ENCODE assay signal across 13 mouse cellular contexts in the genomic region with DNA sequence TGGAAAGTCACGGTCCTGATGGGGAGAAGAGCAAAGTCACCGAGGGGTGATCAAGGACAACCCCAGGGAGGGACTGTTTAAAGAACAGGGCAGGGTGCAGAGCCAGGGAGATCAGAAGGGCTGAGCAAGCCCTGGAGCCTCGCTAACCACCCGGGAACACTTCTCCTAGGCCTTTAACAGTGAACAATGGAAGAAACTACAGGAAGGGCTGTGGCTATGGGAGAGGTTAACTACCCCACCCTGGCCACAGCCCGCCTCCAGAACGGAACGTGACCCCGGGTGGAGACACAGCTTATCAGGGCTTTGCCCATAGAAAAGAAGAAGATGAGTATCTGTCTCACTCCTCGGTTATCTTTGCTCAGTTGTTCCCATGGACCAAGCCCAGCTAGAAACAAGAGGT. TPM values are rescaled to one million over a fixed set of nuclear protein-coding genes. Genes with fewer than 3 reads are reported as not detected.
"Had no signal": no experiment of that assay in that cellular context is flagged by ENCODE, and none has a peak within 500 bp of the region (broad histone marks: within the 10 kb centered on the region; RNA-seq: fewer than 3 reads in every experiment).

No protein-coding gene starts in this region.

- H3K4me2 ChIP-seq: limb, embryonic 15.5 days; liver, embryonic 12.5 days; midbrain, embryonic 12.5 days had no signal

- H3K27ac ChIP-seq: left cerebral cortex, adult 2 months; limb, embryonic 15.5 days; liver, embryonic 12.5 days; midbrain, embryonic 12.5 days had no signal

- H3K36me3 ChIP-seq: limb, embryonic 15.5 days; liver, embryonic 12.5 days; midbrain, embryonic 12.5 days had no signal

- DNase-seq: kidney, adult 8-10 months; kidney, postnatal 25 days; right cerebral cortex, adult 18-20 months; spleen, adult 18-20 months; thymus, adult 2 months; thymus, postnatal 36 days had no signal

- H3K4me3 ChIP-seq: left cerebral cortex, adult 2 months; limb, embryonic 15.5 days; liver, embryonic 12.5 days; midbrain, embryonic 12.5 days had no signal

- H3K9ac ChIP-seq: limb, embryonic 15.5 days; liver, embryonic 12.5 days; midbrain, embryonic 12.5 days had no signal

- H3K27me3 ChIP-seq: limb, embryonic 15.5 days; liver, embryonic 12.5 days; midbrain, embryonic 12.5 days had no signal

- H3K9me3 ChIP-seq: limb, embryonic 15.5 days; liver, embryonic 12.5 days; midbrain, embryonic 12.5 days had no signal

- H3K4me1 ChIP-seq: limb, embryonic 15.5 days; midbrain, embryonic 12.5 days had no signal

- ATAC-seq: liver, embryonic 12.5 days; midbrain, embryonic 16.5 days had no signal

RNA-seq across cellular contexts. Expression of gene Map3k7cl, which starts 50.9 kb away (rescaled TPM):
- polyA plus RNA-seq: limb, embryonic 11.5 days; liver, embryonic 12.5 days; midbrain, embryonic 12.5 days; midbrain, embryonic 16.5 days; neural tube, embryonic 14.5 days had no signal
